Mouse (Mus musculus) Muller cell, postnatal 12 days (primary cell): ENCODE measurements at regions not wholly inside any gene's neighbourhood (a gene's known extent, or its start where the extent isn't known, plus 50 kb on each side); places are given as distances from the start of the nearest gene placed in this dataset.

Experiments
- DNase-seq: peaks from one replicate; pipeline ENCODE4 v3.0.0-alpha.2; 2015; ENCODE audit errors: inconsistent ontology term

GRCm38 (mm10) chr1:13834860-13835840 is 2258.0 kb downstream of the 4930444P10Rik start:
- DNase-seq: no peak

GRCm38 (mm10) chr1:13807786-13808185 is 2285.3 kb downstream of the 4930444P10Rik start:
- no peak for DNase-seq

GRCm38 (mm10) chr1:13800460-13800859 is 2292.7 kb downstream of the 4930444P10Rik start:
- no peak for DNase-seq

- no peak for DNase-seq
Observed at GRCm38 (mm10) chr1:13798848-13799247, 2294.3 kb downstream of the 4930444P10Rik start.

- no peak for DNase-seq
Observed at GRCm38 (mm10) chr1:13795196-13795595, 2297.9 kb downstream of the 4930444P10Rik start.

- DNase-seq: peak; percentile 49
Observed at GRCm38 (mm10) chr1:13789318-13790085, 2303.6 kb downstream of the 4930444P10Rik start.

- no peak for DNase-seq
Observed at GRCm38 (mm10) chr1:13787016-13787415, 2306.1 kb downstream of the 4930444P10Rik start.

GRCm38 (mm10) chr1:13784396-13784795 is 2308.7 kb downstream of the 4930444P10Rik start:
- DNase-seq: peak; percentile 23

GRCm38 (mm10) chr1:13782633-13783032 is 2310.5 kb downstream of the 4930444P10Rik start:
- no peak for DNase-seq

GRCm38 (mm10) chr1:13772106-13772505 is 2321.0 kb downstream of the 4930444P10Rik start:
- no peak for DNase-seq

- no peak for DNase-seq
Observed at GRCm38 (mm10) chr1:13771014-13771463, 2322.1 kb downstream of the 4930444P10Rik start.

- DNase-seq: peak; percentile 6
Observed at GRCm38 (mm10) chr1:13752479-13752878, 2338.6 kb downstream of the A830018L16Rik start.

GRCm38 (mm10) chr1:13751381-13751780 is 2337.5 kb downstream of the A830018L16Rik start:
- no peak for DNase-seq
